Comparison of ENCODE assay signal across 8 mouse cellular contexts in the genomic region with DNA sequence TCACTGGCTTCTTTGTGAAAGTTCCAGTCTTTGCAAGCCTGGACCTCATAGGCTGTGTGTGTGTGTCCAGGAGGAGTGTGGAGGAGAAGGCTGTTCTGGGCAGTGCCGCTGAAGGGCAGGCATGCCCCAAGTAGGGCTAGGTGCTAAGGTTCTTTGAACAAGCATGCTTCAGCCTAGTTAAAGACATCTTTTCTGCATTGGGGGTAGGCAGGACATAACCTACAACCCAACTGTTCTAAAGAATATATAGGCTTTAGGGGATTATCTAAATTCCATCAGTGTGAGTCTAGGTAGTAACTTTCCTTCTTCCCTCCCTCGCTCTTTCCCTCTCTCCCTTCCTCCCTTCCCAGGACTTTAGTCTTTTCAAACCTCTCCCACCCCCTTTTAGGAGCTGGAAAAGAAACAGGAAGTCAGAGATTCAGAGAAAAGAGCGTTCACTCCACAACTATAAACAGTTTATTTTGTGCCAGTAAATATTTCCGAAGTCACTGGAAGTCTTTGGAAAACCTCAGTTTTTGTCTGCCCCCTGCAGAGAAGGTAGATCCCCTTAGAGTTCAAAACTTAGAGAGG. TPM values are rescaled to one million over a fixed set of nuclear protein-coding genes. Genes with fewer than 3 reads are reported as not detected.
A peak's percentile ranks its signal among the peaks of the same experiment; 100 is the strongest.
DNase-seq lines count a peak whose midpoint lies in the region; ATAC-seq and TF ChIP-seq lines count a peak whose summit lies in the region.

No protein-coding gene starts in this region.

- WGBS in limb, embryonic 15.5 days: 15% methylated on average over 4 of the region's 4 CpGs
- 35% methylated on average over 4 of the region's 4 CpGs for WGBS in neural tube, embryonic 15.5 days

- no peak overlapping the region for H3K27ac ChIP-seq in ES-Bruce4 (ENCODE audit: insufficient read depth, low read length)
- H3K27ac ChIP-seq in limb, embryonic 15.5 days: peak overlapping the region; percentile 89
- no peak overlapping the region for H3K27ac ChIP-seq in neural tube, embryonic 15.5 days (replicated peaks)

- H3K9ac ChIP-seq in ES-Bruce4 (ENCODE audit: low read depth, poor library complexity, severe bottlenecking): peak overlapping the region; percentile 94
- H3K9ac ChIP-seq in limb, embryonic 15.5 days: peak overlapping the region; percentile 72
- peak overlapping the region; percentile 75; the same call in 1 of the 2 replicates for H3K9ac ChIP-seq in neural tube, embryonic 15.5 days (replicated peaks)

- peak; percentile 33 for DNase-seq in adrenal gland, postnatal 10 days
- no peak for DNase-seq in adrenal gland, adult 8-10 months
- no peak for DNase-seq in spleen, postnatal 36 days (ENCODE audit: low spot score in 2 of 2)
- no peak for DNase-seq in thymus, postnatal 0 days (ENCODE audit: low spot score)

- H3K27me3 ChIP-seq in ES-Bruce4 (ENCODE audit: control insufficient read depth, insufficient read depth, low read length, poor library complexity, severe bottlenecking): no peaks in the 10 kb centered on the region
- no peaks in the 10 kb centered on the region for H3K27me3 ChIP-seq in limb, embryonic 15.5 days
- H3K27me3 ChIP-seq in neural tube, embryonic 15.5 days (replicated peaks): no peaks in the 10 kb centered on the region

- TF ChIP-seq POLR2A in ES-Bruce4 (IDR thresholded peaks at IDR 0.05; ENCODE audit: insufficient read depth, low read length): no peak

- peak; percentile 10; the same call in 1 of the 2 replicates for ATAC-seq in granulocyte monocyte progenitor cell, adult 5-6 weeks (replicated peaks; ENCODE audit: poor library complexity, severe bottlenecking)
- ATAC-seq in limb, embryonic 15.5 days (ENCODE audit: insufficient number of reproducible peaks, low FRiP score, low TSS enrichment, low read depth): no peak
- ATAC-seq in neural tube, embryonic 15.5 days (ENCODE audit: low FRiP score): no peak; the same call in 1 of the 2 replicates

- TF ChIP-seq CTCF in ES-Bruce4 (IDR thresholded peaks at IDR 0.05; ENCODE audit: low read depth, low read length): no peak

- H3K4me1 ChIP-seq in ES-Bruce4 (ENCODE audit: control insufficient read depth, insufficient read depth, low read length): no peaks in the 10 kb centered on the region
- peaks cover 20% of the 10 kb centered on the region for H3K4me1 ChIP-seq in limb, embryonic 15.5 days
- peaks cover 16% of the 10 kb centered on the region for H3K4me1 ChIP-seq in neural tube, embryonic 15.5 days

- peak overlapping the region; percentile 72 for H3K4me3 ChIP-seq in ES-Bruce4 (ENCODE audit: low read depth, low read length)
- H3K4me3 ChIP-seq in limb, embryonic 15.5 days: peak overlapping the region; percentile 71
- peak overlapping the region; percentile 60 for H3K4me3 ChIP-seq in neural tube, embryonic 15.5 days (replicated peaks)

- H3K36me3 ChIP-seq in ES-Bruce4 (ENCODE audit: control insufficient read depth, insufficient read depth, low read length, poor library complexity, severe bottlenecking): no peaks in the 10 kb centered on the region
- H3K36me3 ChIP-seq in limb, embryonic 15.5 days: no peaks in the 10 kb centered on the region
- H3K36me3 ChIP-seq in neural tube, embryonic 15.5 days: no peaks in the 10 kb centered on the region

- TF ChIP-seq EP300 in ES-Bruce4 (IDR thresholded peaks at IDR 0.05; ENCODE audit: insufficient read depth, low read depth, low read length): no peak

- H3K9me3 ChIP-seq in ES-Bruce4 (replicated peaks; ENCODE audit: control insufficient read depth, insufficient read depth, low read length, poor library complexity, severe bottlenecking): no peaks in the 10 kb centered on the region
- H3K9me3 ChIP-seq in limb, embryonic 15.5 days: no peaks in the 10 kb centered on the region
- no peaks in the 10 kb centered on the region for H3K9me3 ChIP-seq in neural tube, embryonic 15.5 days (replicated peaks)

- H3K4me2 ChIP-seq in limb, embryonic 15.5 days: peak overlapping the region; percentile 82
- H3K4me2 ChIP-seq in neural tube, embryonic 15.5 days: peak overlapping the region; percentile 97

RNA-seq across cellular contexts. Expression of gene Plekhh2, which starts 0.9 kb away (rescaled TPM):
- total RNA-seq in adrenal gland, postnatal 10 days (2021): 1 to 10 TPM; 7.4 to 7.6 TPM
- 1 to 10 TPM; 2.2 to 6.4 (median 4.2) TPM for total RNA-seq in adrenal gland, adult 8-10 months (2022)
- polyA plus RNA-seq in ES-Bruce4 (2011; ENCODE audit: insufficient read depth, insufficient read length, low read depth, missing spikeins): 8.5 and 10.5 TPM in 2 replicates
- total RNA-seq in granulocyte monocyte progenitor cell, adult 5-6 weeks (2014; fragmentation: Nextera tagmentation): 0.32 and 0.43 TPM in 2 replicates
- 0.43 TPM in 1 of 2 replicates, not detected in the other for total RNA-seq in granulocyte monocyte progenitor cell, adult 5-6 weeks (2017)
- 8.2 and 9.5 TPM in 2 replicates for polyA plus RNA-seq in limb, embryonic 15.5 days (2015; fragmentation: Nextera tagmentation; extraction: Ambion mirVana)
- polyA plus RNA-seq in neural tube, embryonic 15.5 days (2015; fragmentation: Nextera tagmentation; extraction: Ambion mirVana): 1.7 and 2.3 TPM in 2 replicates
- polyA plus RNA-seq in thymus, postnatal 0 days (2015; fragmentation: Nextera tagmentation; extraction: Ambion mirVana): 0.33 TPM in 2 replicates

RNA-seq across cellular contexts. Expression of gene Thada, which starts 46.6 kb away (rescaled TPM):
- total RNA-seq in adrenal gland, postnatal 10 days (2021): 10 to 100 TPM; 13.0 to 18.4 TPM
- 10 to 100 TPM; 15.7 to 32.1 (median 19.0) TPM for total RNA-seq in adrenal gland, adult 8-10 months (2022)
- polyA plus RNA-seq in ES-Bruce4 (2011; ENCODE audit: insufficient read depth, insufficient read length, low read depth, missing spikeins): 38.0 and 51.2 TPM in 2 replicates
- total RNA-seq in granulocyte monocyte progenitor cell, adult 5-6 weeks (2014; fragmentation: Nextera tagmentation): 39.3 and 40.6 TPM in 2 replicates
- total RNA-seq in granulocyte monocyte progenitor cell, adult 5-6 weeks (2017): 37.6 and 43.8 TPM in 2 replicates
- 6.1 and 7.2 TPM in 2 replicates for polyA plus RNA-seq in limb, embryonic 15.5 days (2015; fragmentation: Nextera tagmentation; extraction: Ambion mirVana)
- 5.2 and 7.0 TPM in 2 replicates for polyA plus RNA-seq in neural tube, embryonic 15.5 days (2015; fragmentation: Nextera tagmentation; extraction: Ambion mirVana)
- 9.0 and 12.3 TPM in 2 replicates for polyA plus RNA-seq in thymus, postnatal 0 days (2015; fragmentation: Nextera tagmentation; extraction: Ambion mirVana)
